Mouse (Mus musculus): ENCODE measurements around the gene Cox20.

DNA sequence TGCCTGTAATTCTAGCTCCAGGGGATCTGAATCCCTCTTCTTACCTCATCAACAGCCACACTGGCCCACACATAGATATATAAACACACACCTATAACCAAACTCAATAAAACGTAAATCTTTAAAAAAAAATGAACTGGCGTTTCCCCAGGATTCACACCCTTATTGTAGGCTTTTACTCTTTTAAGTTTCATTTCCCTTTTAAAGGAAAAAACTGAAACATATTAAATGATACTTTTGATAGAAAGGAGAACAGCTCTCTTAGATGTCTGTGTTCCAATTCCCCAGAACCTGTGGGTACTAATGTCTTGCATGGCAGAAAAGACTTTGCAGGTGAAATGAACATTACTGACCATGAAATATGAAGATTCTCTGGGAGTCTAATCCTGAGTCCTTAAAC lies 31.9 kb downstream of the Cox20 start:
- TF ChIP-seq CTCF (IDR thresholded peaks at IDR 0.05; ENCODE audit: low read depth, low read length) (no peak), POLR2A (IDR thresholded peaks at IDR 0.05; ENCODE audit: insufficient read depth, low read length) (no peak), EP300 (IDR thresholded peaks at IDR 0.05; ENCODE audit: insufficient read depth, low read depth, low read length) (no peak)

Measured in ES-Bruce4 (cell line).